Mouse (Mus musculus) myocyte (in vitro differentiated cells): Measurements from ENCODE around the gene Madd. TPM values are rescaled to one million over a fixed set of nuclear protein-coding genes. Genes with fewer than 3 reads are reported as not detected.

Source experiments
- H3K27me3 ChIP-seq: one replicate; pipeline ENCODE4 v1.6.1; 2011; ENCODE audit not compliant: control insufficient read depth, insufficient read depth, insufficient read length
- H3K36me3 ChIP-seq: one replicate; pipeline ENCODE4 v1.6.1; 2011; ENCODE audit not compliant: control insufficient read depth, insufficient read depth
- H3K4me2 ChIP-seq: one replicate; pipeline ENCODE4 v1.6.1; 2011; ENCODE audit warnings: low read depth, control low read depth
- H3K4me3 ChIP-seq: one replicate; pipeline ENCODE4 v1.5.1; 2011; ENCODE audit warnings: mild to moderate bottlenecking, control low read depth, moderate library complexity
- H3K79me2 ChIP-seq: one replicate; pipeline ENCODE4 v1.6.1; 2011; ENCODE audit not compliant: control insufficient read depth, insufficient read depth
- H3ac ChIP-seq: one replicate; pipeline ENCODE4 v1.6.1; 2011; ENCODE audit not compliant: control insufficient read depth, insufficient read length
- CEBPB ChIP-seq: IDR thresholded peaks from 2 replicates; pipeline ENCODE4 v1.6.1; 2011; ENCODE audit warnings: mild to moderate bottlenecking, moderate library complexity; ENCODE audit not compliant: poor library complexity, insufficient read depth, severe bottlenecking
- E2F4 ChIP-seq: IDR thresholded peaks from one replicate; pipeline ENCODE4 v1.6.1; 2011; ENCODE audit warnings: mild to moderate bottlenecking, control low read depth, moderate library complexity; ENCODE audit not compliant: insufficient read depth
- MAX ChIP-seq: IDR thresholded peaks from one replicate; pipeline ENCODE4 v1.6.1; 2011; ENCODE audit warnings: low read depth, mild to moderate bottlenecking, control low read depth
- MYOD1 ChIP-seq, 3 experiments: IDR thresholded peaks; one replicate each; pipeline ENCODE4 v1.6.1; 2011; ENCODE audit warnings: control low read depth in 2 of 3, low read depth in 2 of 3, mild to moderate bottlenecking in 2 of 3, moderate library complexity in 1 of 3; ENCODE audit not compliant: insufficient read length in 2 of 3, control insufficient read depth in 1 of 3
- MYOG ChIP-seq, 3 experiments: IDR thresholded peaks; one replicate each; pipeline ENCODE4 v1.6.1; 2011; ENCODE audit warnings: control low read depth in 2 of 3, low read depth in 2 of 3, mild to moderate bottlenecking in 2 of 3; ENCODE audit not compliant: insufficient read length in 2 of 3, control insufficient read depth in 1 of 3, insufficient read depth in 1 of 3
- POLR2A ChIP-seq: IDR thresholded peaks from one replicate; pipeline ENCODE4 v1.6.1; 2011; ENCODE audit warnings: low read depth, mild to moderate bottlenecking, control low read depth, moderate library complexity; ENCODE audit not compliant: insufficient read length
- POLR2AphosphoS2 ChIP-seq: IDR thresholded peaks from one replicate; pipeline ENCODE4 v1.6.1; 2011; ENCODE audit warnings: low read depth, control low read depth; ENCODE audit not compliant: insufficient read length
- REST ChIP-seq: IDR thresholded peaks from one replicate; pipeline ENCODE4 v1.6.1; 2011; ENCODE audit warnings: mild to moderate bottlenecking, control low read depth, moderate library complexity; ENCODE audit not compliant: insufficient read depth, insufficient read length
- SRF ChIP-seq: IDR thresholded peaks from one replicate; pipeline ENCODE4 v1.6.1; 2011; ENCODE audit warnings: low read depth; ENCODE audit not compliant: control insufficient read depth, insufficient read length
- TCF12 ChIP-seq: IDR thresholded peaks from one replicate; pipeline ENCODE4 v1.6.1; 2011; ENCODE audit warnings: mild to moderate bottlenecking, control low read depth; ENCODE audit not compliant: poor library complexity, insufficient read depth, severe bottlenecking
- TCF3 ChIP-seq: IDR thresholded peaks from one replicate; pipeline ENCODE4 v1.6.1; 2011; ENCODE audit warnings: low read depth, control low read depth; ENCODE audit not compliant: insufficient read length
- USF1 ChIP-seq: IDR thresholded peaks from one replicate; pipeline ENCODE4 v1.6.1; 2011; ENCODE audit warnings: low read depth, mild to moderate bottlenecking, control low read depth, moderate library complexity
- polyA plus RNA-seq: library from polyadenylated mRNA; unstranded; fragments of >200 nt; fragmentation: generic; extraction: Trizol; gene quantifications from one replicate; pipeline ENCODE4 v1.2.1, GENCODE M21; 2012; ENCODE audit warnings: missing spikeins

Gene Madd
- polyA plus RNA-seq, 1 experiment, result 10.2 TPM

DNA sequence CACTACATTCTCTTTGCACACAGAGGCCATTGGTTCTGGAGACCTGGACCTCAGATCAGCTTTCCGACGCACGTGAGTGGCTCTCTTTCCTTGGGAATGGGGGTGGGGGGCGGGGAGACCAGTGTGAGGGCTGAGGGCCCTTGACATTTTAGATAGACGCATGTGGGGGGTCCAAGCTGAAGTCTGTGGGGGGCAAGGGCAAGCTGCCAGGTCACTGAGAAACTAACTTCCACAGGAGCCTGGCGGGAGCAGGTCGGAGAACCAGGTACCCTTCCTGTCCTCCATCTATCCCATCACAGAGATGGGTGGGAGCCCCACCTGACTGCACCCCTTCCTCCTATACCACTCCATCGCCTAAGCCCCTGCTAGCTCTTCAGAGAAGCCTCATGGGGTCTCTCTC is 62.1 kb downstream of the Madd start:
- no peak for TF ChIP-seq USF1
- no peak for TF ChIP-seq SRF
- no peak for TF ChIP-seq MAX
- no peak for TF ChIP-seq POLR2A
- TF ChIP-seq TCF12, result no peak
- no peak for TF ChIP-seq E2F4
- no peak for TF ChIP-seq REST
- no peak for TF ChIP-seq POLR2AphosphoS2
- no peak for TF ChIP-seq MYOG (IDR thresholded peaks at IDR 0.05; ENCODE audit: control insufficient read depth in 1 of 3, insufficient read depth in 1 of 3, insufficient read length in 2 of 3, low read depth in 2 of 3)
- TF ChIP-seq TCF3, result no peak
- TF ChIP-seq CEBPB, result no peak
- TF ChIP-seq MYOD1 (IDR thresholded peaks at IDR 0.05; ENCODE audit: control insufficient read depth in 1 of 3, insufficient read length in 2 of 3, low read depth in 2 of 3), result no peak
- Histone ChIP-seq H3K27me3 (peaks cover 80% of the 10 kb centered on the region), H3K36me3 (no peaks in the 10 kb centered on the region), H3K4me3 (no peak overlapping the region), H3K79me2 (no peaks in the 10 kb centered on the region), H3ac (no peak overlapping the region), H3K4me2 (no peak overlapping the region)

- H3K27me3 ChIP-seq, result peaks cover 76% of the 10 kb centered on the region
- no peaks in the 10 kb centered on the region for H3K36me3 ChIP-seq
- no peaks in the 10 kb centered on the region for H3K79me2 ChIP-seq
- no peak overlapping the region for H3K4me3 ChIP-seq
- no peak overlapping the region for H3ac ChIP-seq
- no peak for TF ChIP-seq MYOG (IDR thresholded peaks at IDR 0.05; ENCODE audit: control insufficient read depth in 1 of 3, insufficient read depth in 1 of 3, insufficient read length in 2 of 3, low read depth in 2 of 3)
- TF ChIP-seq REST, result no peak
- no peak for TF ChIP-seq MYOD1 (IDR thresholded peaks at IDR 0.05; ENCODE audit: control insufficient read depth in 1 of 3, insufficient read length in 2 of 3, low read depth in 2 of 3)
- TF ChIP-seq CEBPB, result no peak
- no peak for TF ChIP-seq MAX
- H3K4me2 ChIP-seq, result no peak overlapping the region
Observed at GRCm38 (mm10) chr2:91121011-91121410, 62.6 kb downstream of the Madd start.

DNA sequence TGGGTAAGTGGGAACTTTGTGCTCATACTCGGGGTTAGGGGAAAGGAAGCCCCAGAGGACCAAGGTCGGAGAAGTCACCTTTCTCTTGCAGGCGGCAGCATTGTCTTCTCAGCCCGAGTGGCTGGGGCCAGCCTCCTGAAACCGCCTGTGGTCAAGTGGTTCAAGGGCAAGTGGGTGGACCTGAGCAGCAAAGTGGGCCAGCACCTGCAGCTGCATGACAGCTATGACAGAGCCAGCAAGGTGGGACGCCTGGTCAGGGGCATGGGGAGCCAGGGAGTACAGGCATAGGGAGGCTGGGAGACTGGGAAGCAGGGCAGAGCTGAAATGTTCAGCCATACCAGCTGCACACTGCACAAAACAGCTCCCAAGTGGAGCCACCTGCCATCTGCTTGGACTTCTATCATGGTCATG is 63.4 kb downstream of the Madd start:
- Histone ChIP-seq H3K27me3 (peaks cover 68% of the 10 kb centered on the region), H3K4me3 (no peak overlapping the region), H3K79me2 (no peaks in the 10 kb centered on the region), H3K4me2 (no peak overlapping the region), H3K36me3 (no peaks in the 10 kb centered on the region), H3ac (no peak overlapping the region)
- TF ChIP-seq TCF12, result no peak

GRCm38 (mm10) chr2:91119551-91119950 is 64.1 kb downstream of the Madd start:
- Histone ChIP-seq H3ac (no peak overlapping the region), H3K4me2 (no peak overlapping the region), H3K4me3 (no peak overlapping the region), H3K36me3 (no peaks in the 10 kb centered on the region), H3K27me3 (peaks cover 61% of the 10 kb centered on the region), H3K79me2 (no peaks in the 10 kb centered on the region)
- TF ChIP-seq E2F4 (no peak), TCF12 (no peak), MYOD1 (IDR thresholded peaks at IDR 0.05; ENCODE audit: control insufficient read depth in 1 of 3, insufficient read length in 2 of 3, low read depth in 2 of 3) (no peak), MYOG (IDR thresholded peaks at IDR 0.05; ENCODE audit: control insufficient read depth in 1 of 3, insufficient read depth in 1 of 3, insufficient read length in 2 of 3, low read depth in 2 of 3) (no peak), SRF (no peak), POLR2AphosphoS2 (no peak), POLR2A (no peak), CEBPB (no peak), REST (no peak), TCF3 (no peak), USF1 (no peak), MAX (no peak)

- no peaks in the 10 kb centered on the region for H3K79me2 ChIP-seq
- no peaks in the 10 kb centered on the region for H3K36me3 ChIP-seq
- TF ChIP-seq MAX, result no peak
- TF ChIP-seq POLR2AphosphoS2, result no peak
- no peak for TF ChIP-seq SRF
- TF ChIP-seq CEBPB, result no peak
- no peak for TF ChIP-seq MYOD1 (IDR thresholded peaks at IDR 0.05; ENCODE audit: control insufficient read depth in 1 of 3, insufficient read length in 2 of 3, low read depth in 2 of 3)
- no peak for TF ChIP-seq USF1
- no peak for TF ChIP-seq TCF12
- H3K4me3 ChIP-seq, result no peak overlapping the region
- no peak overlapping the region for H3ac ChIP-seq
- peaks cover 56% of the 10 kb centered on the region for H3K27me3 ChIP-seq
- no peak overlapping the region for H3K4me2 ChIP-seq
Observed at GRCm38 (mm10) chr2:91119061-91119460, 64.6 kb downstream of the Madd start.
